Mouse (Mus musculus) erythroblast, embryonic 14.5 days (primary cell): Measurements from ENCODE around the gene Megf8.

Experiments used
- GATA1 ChIP-seq: IDR thresholded peaks from 2 replicates; pipeline ENCODE4 v1.6.1; 2012; ENCODE audit warnings: low read length, inconsistent platforms, mixed read lengths
- TAL1 ChIP-seq: IDR thresholded peaks from 3 replicates; pipeline ENCODE4 v1.6.1; 2012; ENCODE audit warnings: low read length, inconsistent platforms, mixed read lengths

DNA sequence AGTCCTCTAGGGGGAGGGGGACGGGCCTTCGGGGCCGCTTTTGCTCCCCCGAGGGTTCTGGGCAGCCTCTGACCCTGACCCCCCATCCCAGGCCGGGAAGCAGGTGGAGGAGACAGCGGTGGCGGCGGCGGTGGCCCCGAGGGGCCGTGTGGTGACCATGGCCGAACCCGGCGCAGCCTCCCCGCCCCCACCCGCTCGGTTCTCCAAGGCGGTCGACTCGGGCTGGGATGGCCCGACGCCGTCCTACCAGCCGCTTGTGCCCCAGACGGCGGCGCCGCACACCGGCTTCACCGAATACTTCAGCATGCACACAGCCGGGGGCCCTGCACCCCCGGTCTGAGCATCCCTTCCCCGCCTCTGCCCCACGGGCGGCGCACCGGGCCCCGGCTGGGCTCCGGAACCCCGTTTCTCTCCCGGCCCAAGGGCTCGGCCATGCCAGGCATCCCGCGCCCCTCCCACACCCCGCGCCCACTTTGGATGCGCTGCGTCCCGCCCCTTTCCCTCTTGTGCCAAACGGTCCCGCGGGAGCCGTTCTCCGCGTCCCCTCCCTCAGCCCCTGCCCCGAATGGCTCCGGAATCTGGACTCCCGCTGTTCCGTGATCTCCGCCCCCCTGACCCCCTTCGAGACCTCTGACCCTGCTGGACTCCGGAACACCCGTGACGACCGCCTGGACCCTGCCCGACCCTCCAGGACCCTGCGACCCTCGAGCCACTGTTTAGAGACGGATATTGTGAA lies 1.5 kb upstream of the Megf8 start:
- TF ChIP-seq GATA1 (no peak), TAL1 (no peak)
